Mouse (Mus musculus): Measurements from ENCODE around the gene Enho. TPM values are rescaled to one million over a fixed set of nuclear protein-coding genes. Genes with fewer than 3 reads are reported as not detected.

Enho gene
- polyA plus RNA-seq, 1 experiment from 2014 or later: 21.3 TPM

DNA sequence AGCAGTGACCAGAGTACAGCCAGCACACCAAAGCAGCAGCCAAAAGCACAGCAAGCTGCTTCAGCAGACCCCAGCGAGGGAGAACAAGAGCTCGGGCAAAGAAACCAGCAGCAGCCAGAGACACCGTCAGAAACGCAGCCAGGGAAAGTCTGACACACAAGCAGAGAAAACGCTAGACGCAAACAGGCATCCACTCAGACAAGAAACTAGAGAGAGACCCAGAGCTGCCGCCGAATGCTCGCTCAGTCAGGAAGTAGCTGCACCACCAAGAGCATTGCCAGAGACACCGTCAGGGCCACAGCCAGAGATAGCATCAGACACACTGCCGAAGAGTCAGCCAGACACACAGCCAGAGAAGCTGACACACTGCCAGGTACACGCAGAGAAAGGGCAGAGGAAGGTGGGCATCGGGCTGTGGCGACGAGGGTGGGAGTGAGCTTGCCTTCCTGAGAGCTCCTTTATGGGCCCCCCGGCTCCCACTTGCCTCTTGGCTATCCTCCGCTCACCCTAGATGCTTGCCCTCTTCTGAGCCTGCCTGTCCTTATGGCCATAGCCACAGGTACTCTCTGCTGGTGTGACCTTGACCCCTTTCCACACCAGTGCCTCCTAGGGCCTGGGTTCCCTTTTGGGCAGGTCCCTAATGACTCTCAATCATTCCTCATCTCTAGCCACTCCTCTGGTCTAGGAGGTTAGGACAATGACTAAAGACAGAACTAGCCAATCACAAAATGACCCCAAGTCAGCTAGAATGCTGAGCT, 36.3 kb upstream of the Enho start:
- peak overlapping the region; percentile 77 for H3K27ac ChIP-seq
- peaks cover 52% of the 10 kb centered on the region for H3K27me3 ChIP-seq (ENCODE audit: poor library complexity, severe bottlenecking)
- no peak overlapping the region for H3K4me3 ChIP-seq
- peaks cover 80% of the 10 kb centered on the region for H3K36me3 ChIP-seq (replicated peaks)
- H3K4me1 ChIP-seq: peaks cover 99% of the 10 kb centered on the region
- 76% methylated on average over 17 of the region's 17 CpGs for WGBS
- no peaks in the 10 kb centered on the region for H3K9me3 ChIP-seq
- no peak for DNase-seq (ENCODE audit: extremely low spot score, low spot score)

DNA sequence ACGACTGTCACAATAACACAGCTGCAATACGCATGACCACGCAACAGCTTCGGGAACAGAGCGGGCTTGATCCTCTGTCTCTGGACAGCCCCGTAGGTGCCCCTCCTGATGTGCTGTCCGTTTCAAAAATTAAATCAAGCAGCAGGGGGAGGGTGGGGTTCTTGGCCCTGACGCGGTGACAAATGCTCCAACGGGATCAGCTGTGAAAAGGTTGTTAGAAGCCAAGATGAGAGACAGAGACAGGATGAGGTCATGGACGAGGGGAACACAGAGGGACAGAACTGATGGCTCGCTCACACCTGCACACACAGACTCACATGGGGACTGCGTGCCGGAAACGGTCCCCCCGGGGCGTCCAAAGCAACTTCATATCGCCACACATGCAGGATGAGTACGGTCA, 33.1 kb upstream of the Enho start:
- peak overlapping the region; percentile 89 for H3K27ac ChIP-seq
- H3K36me3 ChIP-seq (replicated peaks): peaks cover 86% of the 10 kb centered on the region
- 60% methylated on average over 19 of the region's 19 CpGs for WGBS
- H3K4me1 ChIP-seq: peaks cover 98% of the 10 kb centered on the region
- H3K27me3 ChIP-seq (ENCODE audit: poor library complexity, severe bottlenecking): peaks cover 58% of the 10 kb centered on the region
- DNase-seq (ENCODE audit: extremely low spot score, low spot score): no peak
- no peaks in the 10 kb centered on the region for H3K9me3 ChIP-seq
- H3K4me3 ChIP-seq: no peak overlapping the region

DNA sequence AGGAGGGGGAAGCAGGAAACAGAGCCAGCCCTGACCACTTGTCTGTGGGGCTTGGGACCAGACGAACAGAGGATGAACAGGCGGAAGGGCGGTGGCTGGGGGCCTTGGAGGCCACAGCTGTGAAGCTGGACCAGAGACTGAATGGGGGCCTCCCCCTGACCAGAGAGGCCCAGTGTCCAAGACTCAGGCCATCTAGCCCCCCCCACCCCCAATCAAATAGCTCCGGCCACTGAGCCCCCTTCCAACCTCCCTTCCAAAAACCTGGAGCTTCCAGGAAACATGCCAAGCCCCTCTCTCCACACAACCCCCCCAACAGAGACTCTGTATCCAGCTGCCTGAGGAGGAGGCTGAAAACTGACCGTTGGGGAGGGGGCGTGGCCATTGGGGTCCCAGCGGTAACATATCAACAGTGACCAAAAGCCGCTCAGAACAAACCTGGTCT, 32.4 kb upstream of the Enho start:
- peaks cover 95% of the 10 kb centered on the region for H3K4me1 ChIP-seq
- no peak for DNase-seq (ENCODE audit: extremely low spot score, low spot score)
- peaks cover 53% of the 10 kb centered on the region for H3K27me3 ChIP-seq (ENCODE audit: poor library complexity, severe bottlenecking)
- peak overlapping the region; percentile 89 for H3K27ac ChIP-seq
- H3K4me3 ChIP-seq: peak overlapping the region; percentile 38
- 7% methylated on average over 8 of the region's 8 CpGs for WGBS
- peaks cover 90% of the 10 kb centered on the region for H3K36me3 ChIP-seq (replicated peaks)
- no peaks in the 10 kb centered on the region for H3K9me3 ChIP-seq

DNA sequence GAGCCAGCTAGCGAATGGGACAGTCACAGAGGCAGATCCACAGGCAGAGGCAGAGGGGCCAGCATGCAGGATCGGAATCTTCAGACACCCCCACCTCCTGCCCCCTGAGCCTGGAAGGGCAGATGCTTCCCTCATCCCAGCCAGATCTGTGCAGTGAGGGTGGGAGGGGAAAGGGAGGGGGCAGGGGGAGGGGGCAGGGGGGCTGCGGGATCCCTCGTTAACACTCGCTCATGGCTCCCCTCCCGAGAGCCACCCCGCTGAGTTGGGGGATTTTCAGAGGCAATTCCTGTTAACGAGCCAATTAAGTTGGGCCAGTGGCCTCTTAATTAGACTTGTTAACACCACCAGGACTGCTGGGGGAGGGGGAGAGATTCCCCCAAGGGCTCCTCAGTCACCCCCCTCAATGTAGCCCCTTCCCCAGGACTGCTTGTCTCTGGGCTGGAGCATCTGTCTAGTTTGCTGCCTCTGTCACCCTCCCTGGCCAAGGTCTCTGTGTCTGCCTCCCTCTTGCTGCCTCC, 31.9 kb upstream of the Enho start:
- peaks cover 90% of the 10 kb centered on the region for H3K36me3 ChIP-seq (replicated peaks)
- H3K27me3 ChIP-seq (ENCODE audit: poor library complexity, severe bottlenecking): peaks cover 48% of the 10 kb centered on the region
- H3K4me1 ChIP-seq: peaks cover 93% of the 10 kb centered on the region
- no peaks in the 10 kb centered on the region for H3K9me3 ChIP-seq
- DNase-seq (ENCODE audit: extremely low spot score, low spot score): peak; percentile 87
- WGBS: 3% methylated on average over 8 of the region's 8 CpGs
- H3K4me3 ChIP-seq: peak overlapping the region; percentile 38
- peak overlapping the region; percentile 89 for H3K27ac ChIP-seq

DNA sequence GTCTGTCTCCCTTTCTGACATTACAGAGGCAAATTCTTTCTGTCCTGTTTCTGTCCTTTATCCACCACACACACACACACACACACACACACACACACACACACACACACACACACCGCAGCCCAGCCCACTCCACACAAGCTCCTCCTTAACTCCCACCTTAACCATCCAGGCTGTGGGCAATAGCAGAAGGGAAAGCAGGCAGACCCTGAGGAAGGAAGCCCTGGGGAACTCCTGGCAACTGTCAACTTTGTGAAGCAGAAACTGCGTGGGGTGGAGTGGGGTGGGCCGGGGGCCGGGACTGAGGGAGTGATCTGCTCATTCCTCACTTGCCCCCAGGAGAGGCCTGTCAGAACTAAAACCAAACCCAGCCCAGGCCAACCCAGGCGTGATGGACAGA, 31.4 kb upstream of the Enho start:
- no peaks in the 10 kb centered on the region for H3K9me3 ChIP-seq
- H3K4me3 ChIP-seq: peak overlapping the region; percentile 38
- peak overlapping the region; percentile 89 for H3K27ac ChIP-seq
- H3K4me1 ChIP-seq: peaks cover 93% of the 10 kb centered on the region
- H3K27me3 ChIP-seq (ENCODE audit: poor library complexity, severe bottlenecking): peaks cover 42% of the 10 kb centered on the region
- peaks cover 90% of the 10 kb centered on the region for H3K36me3 ChIP-seq (replicated peaks)
- 22% methylated on average over 5 of the region's 5 CpGs for WGBS
- no peak for DNase-seq (ENCODE audit: extremely low spot score, low spot score)

DNA sequence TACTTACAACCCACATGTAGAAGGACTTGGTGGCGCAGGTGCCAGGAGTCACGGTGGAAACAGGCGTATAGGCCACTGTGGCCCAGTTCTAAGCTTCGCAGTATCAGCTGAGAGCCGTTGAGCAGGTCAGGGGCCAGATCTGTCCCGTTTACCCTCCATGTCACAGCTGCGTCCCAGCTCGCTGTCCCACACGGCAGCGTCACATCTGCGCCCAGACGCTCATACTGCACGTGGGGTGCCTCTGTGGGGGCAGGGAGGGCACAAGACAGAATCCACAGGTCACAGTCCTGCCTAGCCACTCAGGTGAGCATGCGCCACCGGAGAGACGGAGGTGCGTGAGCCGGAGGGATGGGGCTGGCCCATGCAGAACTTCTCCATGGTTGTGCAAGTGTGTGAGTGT, 30.7 kb upstream of the Enho start:
- H3K27me3 ChIP-seq (ENCODE audit: poor library complexity, severe bottlenecking): peaks cover 36% of the 10 kb centered on the region
- no peaks in the 10 kb centered on the region for H3K9me3 ChIP-seq
- peaks cover 93% of the 10 kb centered on the region for H3K4me1 ChIP-seq
- peak overlapping the region; percentile 89 for H3K27ac ChIP-seq
- H3K36me3 ChIP-seq (replicated peaks): peaks cover 88% of the 10 kb centered on the region
- DNase-seq (ENCODE audit: extremely low spot score, low spot score): no peak
- H3K4me3 ChIP-seq: no peak overlapping the region
- 84% methylated on average over 18 of the region's 18 CpGs for WGBS

DNA sequence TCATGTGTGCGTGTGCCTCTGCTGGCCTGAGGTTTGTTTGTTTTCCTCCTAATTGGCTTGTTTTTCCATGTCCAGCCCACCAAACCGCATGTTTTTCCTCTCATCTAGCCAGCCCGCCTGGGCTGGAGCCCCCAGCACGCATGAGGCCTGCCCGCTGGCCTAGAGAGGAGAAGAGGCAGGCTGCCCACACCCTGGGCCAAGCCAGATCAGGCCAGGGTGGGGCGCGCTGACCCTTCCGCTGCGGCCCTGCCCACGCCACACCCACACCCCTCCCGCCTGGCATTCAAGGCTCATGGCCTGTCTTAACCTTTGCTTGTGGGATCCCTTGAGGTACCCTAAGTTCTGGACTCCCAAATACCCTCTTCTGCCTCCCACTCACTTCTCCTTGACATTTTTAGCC, 26.5 kb upstream of the Enho start:
- Histone ChIP-seq H3K9me3 (no peaks in the 10 kb centered on the region), H3K4me3 (no peak overlapping the region), H3K36me3 (replicated peaks) (peaks cover 97% of the 10 kb centered on the region), H3K27ac (peak overlapping the region; percentile 58; the same call in 1 of the 2 replicates), H3K27me3 (ENCODE audit: poor library complexity, severe bottlenecking) (peaks cover 35% of the 10 kb centered on the region), H3K4me1 (peaks cover 93% of the 10 kb centered on the region)
- DNase-seq (ENCODE audit: extremely low spot score, low spot score): no peak
- 84% methylated on average over 11 of the region's 11 CpGs for WGBS

DNA sequence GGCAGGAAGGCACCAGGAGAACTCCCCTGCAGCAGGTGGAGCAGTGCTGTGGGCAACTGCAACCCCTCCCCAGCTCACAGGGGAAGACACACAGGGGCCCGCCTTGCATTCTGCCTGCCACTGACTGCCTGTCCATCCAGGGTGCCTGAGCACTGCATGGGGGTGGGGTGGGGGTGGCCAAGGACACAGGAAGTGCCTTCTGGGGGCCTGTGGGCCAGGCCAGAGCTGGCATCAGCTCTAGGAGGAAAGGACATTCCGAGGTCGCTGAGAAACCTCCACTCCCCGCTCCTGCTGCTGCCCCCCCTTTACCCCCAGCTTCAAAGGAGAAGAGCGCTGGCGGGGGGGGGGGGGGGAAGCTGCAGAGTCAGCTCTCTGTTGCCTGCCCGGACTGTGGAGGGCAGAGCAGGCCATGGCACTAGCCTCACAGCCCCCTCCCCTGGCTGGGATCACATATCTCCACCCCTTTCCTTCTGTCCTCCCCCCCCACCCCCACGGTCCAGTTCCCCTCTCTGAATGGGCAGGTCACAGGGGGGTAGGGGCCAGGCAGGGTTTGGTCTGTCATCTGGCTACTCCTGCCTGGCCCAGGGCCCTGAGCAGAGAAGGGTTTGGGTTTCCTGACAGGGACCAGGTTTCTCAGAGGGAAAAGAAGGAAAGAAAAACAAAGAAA, 25.0 kb upstream of the Enho start:
- H3K27me3 ChIP-seq (ENCODE audit: poor library complexity, severe bottlenecking): peaks cover 33% of the 10 kb centered on the region
- H3K9me3 ChIP-seq: no peaks in the 10 kb centered on the region
- H3K27ac ChIP-seq: peak overlapping the region; percentile 83
- H3K4me1 ChIP-seq: peaks cover 93% of the 10 kb centered on the region
- DNase-seq (ENCODE audit: extremely low spot score, low spot score): peak; percentile 48
- H3K36me3 ChIP-seq (replicated peaks): peaks cover 98% of the 10 kb centered on the region
- peak overlapping the region; percentile 26 for H3K4me3 ChIP-seq
- 5% methylated on average over 6 of the region's 8 CpGs for WGBS

DNA sequence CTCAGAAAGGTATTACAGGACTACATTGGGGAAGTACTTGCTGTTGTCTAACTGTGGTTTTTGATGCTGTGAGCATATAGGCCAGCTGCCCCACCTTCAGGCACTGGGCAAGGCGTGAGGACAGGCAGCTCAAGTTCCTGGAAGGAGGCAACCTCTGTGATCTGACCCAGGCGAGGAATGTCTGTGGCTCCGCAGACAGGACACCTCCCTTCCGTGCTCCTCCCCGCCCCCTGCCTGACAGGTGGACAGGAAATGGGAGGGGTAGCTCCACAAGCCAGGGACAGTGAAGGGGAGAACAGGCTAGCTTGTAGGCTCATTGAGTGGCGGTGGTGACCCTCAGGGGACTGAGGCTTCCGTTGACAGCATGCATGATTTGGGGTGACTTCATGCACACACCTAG, 24.4 kb upstream of the Enho start:
- Histone ChIP-seq H3K9me3 (no peaks in the 10 kb centered on the region), H3K27ac (peak overlapping the region; percentile 83), H3K4me1 (peaks cover 93% of the 10 kb centered on the region), H3K4me3 (peak overlapping the region; percentile 24; the same call in 1 of the 2 replicates), H3K27me3 (ENCODE audit: poor library complexity, severe bottlenecking) (peaks cover 35% of the 10 kb centered on the region), H3K36me3 (replicated peaks) (peaks cover 98% of the 10 kb centered on the region)
- WGBS: 54% methylated on average over 7 of the region's 7 CpGs
- DNase-seq (ENCODE audit: extremely low spot score, low spot score): no peak

DNA sequence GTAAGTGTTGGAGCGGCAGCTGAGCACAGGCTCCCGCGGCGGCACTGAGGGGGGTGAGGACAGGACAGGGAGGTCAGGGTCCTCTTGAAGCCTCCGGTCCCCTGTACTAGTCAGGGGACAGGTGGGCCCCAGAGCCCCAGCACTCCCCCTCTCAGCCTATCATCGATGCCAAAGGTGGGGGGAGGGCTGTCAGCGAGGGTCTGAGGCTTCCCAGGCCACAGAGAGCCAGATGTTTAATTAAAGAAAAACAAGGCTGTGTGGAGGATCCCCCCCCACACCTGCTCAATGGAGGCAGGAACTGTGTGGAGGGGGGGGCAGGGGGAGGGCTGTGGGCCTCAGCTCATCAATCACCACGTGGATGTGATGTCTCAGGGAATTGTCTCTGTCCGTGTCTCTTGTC, 23.5 kb upstream of the Enho start:
- Histone ChIP-seq H3K36me3 (replicated peaks) (peaks cover 98% of the 10 kb centered on the region), H3K27ac (0 out of 2 replicates have a peak overlapping the region, but pooled peaks have one; percentile 51), H3K4me3 (no peak overlapping the region), H3K9me3 (no peaks in the 10 kb centered on the region), H3K4me1 (peaks cover 93% of the 10 kb centered on the region), H3K27me3 (ENCODE audit: poor library complexity, severe bottlenecking) (peaks cover 42% of the 10 kb centered on the region)
- DNase-seq (ENCODE audit: extremely low spot score, low spot score): no peak
- WGBS: 62% methylated on average over 9 of the region's 9 CpGs

DNA sequence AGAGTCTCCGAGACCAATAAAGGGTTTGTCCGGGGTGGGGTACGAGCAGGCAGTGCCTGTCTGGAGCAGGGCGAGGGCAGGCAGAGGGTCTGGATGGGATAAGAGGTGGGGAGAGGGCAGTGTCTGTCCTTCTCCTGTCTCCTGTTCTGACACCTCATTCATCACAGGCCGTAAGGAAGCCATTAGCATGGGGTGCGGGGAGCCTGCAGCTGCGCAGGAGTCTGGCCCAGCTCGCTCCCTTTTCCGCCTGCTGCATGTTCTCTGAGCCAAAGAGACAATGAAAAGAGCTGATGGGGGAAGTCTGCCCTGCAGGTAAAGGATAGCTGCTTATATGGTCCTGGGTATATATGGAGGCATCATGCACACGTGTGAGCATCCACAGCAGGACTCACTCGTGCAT, 22.6 kb upstream of the Enho start:
- peaks cover 98% of the 10 kb centered on the region for H3K4me1 ChIP-seq
- H3K27ac ChIP-seq: 0 out of 2 replicates have a peak overlapping the region, but pooled peaks have one; percentile 27
- DNase-seq (ENCODE audit: extremely low spot score, low spot score): no peak
- H3K27me3 ChIP-seq (ENCODE audit: poor library complexity, severe bottlenecking): peaks cover 51% of the 10 kb centered on the region
- peaks cover 98% of the 10 kb centered on the region for H3K36me3 ChIP-seq (replicated peaks)
- no peaks in the 10 kb centered on the region for H3K9me3 ChIP-seq
- WGBS: 76% methylated on average over 11 of the region's 11 CpGs
- no peak overlapping the region for H3K4me3 ChIP-seq

DNA sequence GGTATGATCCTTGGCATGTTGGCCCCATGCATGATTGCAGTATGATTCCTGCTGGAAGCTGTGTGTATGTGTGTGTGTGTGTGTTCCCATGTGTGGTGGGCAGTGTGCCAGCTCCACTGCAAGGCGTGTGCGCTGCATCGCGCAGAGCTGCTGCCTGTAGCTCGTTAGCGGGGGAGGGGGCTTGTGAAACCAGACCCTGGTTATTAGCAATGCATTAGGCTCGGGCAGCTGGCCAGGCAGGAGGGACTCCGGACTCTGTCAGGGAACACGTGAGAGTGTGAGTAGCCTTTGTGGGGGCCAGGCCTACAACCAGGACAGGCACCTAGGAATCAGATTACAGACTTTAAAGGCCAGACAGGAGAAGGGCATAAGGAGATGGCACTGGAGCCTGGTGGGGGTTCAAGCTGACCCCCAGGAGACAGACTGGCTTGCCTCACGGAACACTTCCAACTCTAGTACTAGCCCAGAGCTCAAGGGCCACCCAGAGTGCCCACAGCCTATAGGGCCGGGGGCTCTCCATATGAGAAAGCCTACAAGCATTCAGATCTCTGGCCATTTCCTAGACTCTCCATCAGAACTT, 20.8 kb upstream of the Enho start:
- peak overlapping the region; percentile 67 for H3K27ac ChIP-seq
- H3K9me3 ChIP-seq: no peaks in the 10 kb centered on the region
- DNase-seq (ENCODE audit: extremely low spot score, low spot score): peak; percentile 64
- peaks cover 63% of the 10 kb centered on the region for H3K27me3 ChIP-seq (ENCODE audit: poor library complexity, severe bottlenecking)
- WGBS: 28% methylated on average over 11 of the region's 11 CpGs
- peaks cover 99% of the 10 kb centered on the region for H3K36me3 ChIP-seq (replicated peaks)
- peak overlapping the region; percentile 13; the same call in 1 of the 2 replicates for H3K4me3 ChIP-seq
- peaks cover 91% of the 10 kb centered on the region for H3K4me1 ChIP-seq

Measured in forebrain, embryonic 10.5 days (tissue).